Mouse (Mus musculus): ENCODE measurements around the gene Shank2. TPM values are rescaled to one million over a fixed set of nuclear protein-coding genes. Genes with fewer than 3 reads are reported as not detected.

The Shank2 gene
- polyA plus RNA-seq, 1 experiment from 2014 or later: 9.7 TPM

GRCm38 (mm10) chr7:144207100-144207499, 205.4 kb downstream of the Shank2 start:
- ATAC-seq: no peak
- Histone ChIP-seq H3K4me3 (replicated peaks; ENCODE audit: low read length) (no peak overlapping the region), H3K27me3 (replicated peaks; ENCODE audit: control insufficient read depth, insufficient read depth, low read length) (no peaks in the 10 kb centered on the region), H3K9me3 (ENCODE audit: control insufficient read depth, low read length) (no peaks in the 10 kb centered on the region), H3K27ac (ENCODE audit: low read length) (no peak overlapping the region), H3K36me3 (ENCODE audit: control insufficient read depth, insufficient read depth) (no peaks in the 10 kb centered on the region), H3K9ac (replicated peaks; ENCODE audit: low read depth, low read length) (no peak overlapping the region), H3K4me1 (replicated peaks; ENCODE audit: control insufficient read depth, insufficient read depth, low read length) (peaks cover 14% of the 10 kb centered on the region), H3K4me2 (ENCODE audit: low read length) (no peak overlapping the region)
- WGBS: 79% methylated on average over 6 of the region's 6 CpGs

- Histone ChIP-seq H3K9me3 (ENCODE audit: control insufficient read depth, low read length) (no peaks in the 10 kb centered on the region), H3K9ac (replicated peaks; ENCODE audit: low read depth, low read length) (no peak overlapping the region), H3K36me3 (ENCODE audit: control insufficient read depth, insufficient read depth) (no peaks in the 10 kb centered on the region), H3K27me3 (replicated peaks; ENCODE audit: control insufficient read depth, insufficient read depth, low read length) (no peaks in the 10 kb centered on the region), H3K4me1 (replicated peaks; ENCODE audit: control insufficient read depth, insufficient read depth, low read length) (peaks cover 14% of the 10 kb centered on the region), H3K4me2 (ENCODE audit: low read length) (no peak overlapping the region), H3K27ac (ENCODE audit: low read length) (no peak overlapping the region), H3K4me3 (replicated peaks; ENCODE audit: low read length) (no peak overlapping the region)
- ATAC-seq: no peak
- 20% methylated on average over 7 of the region's 7 CpGs for WGBS
Observed at GRCm38 (mm10) chr7:144207849-144208248, 206.1 kb downstream of the Shank2 start.

- Histone ChIP-seq H3K4me2 (ENCODE audit: low read length) (no peak overlapping the region), H3K4me1 (replicated peaks; ENCODE audit: control insufficient read depth, insufficient read depth, low read length) (peaks cover 14% of the 10 kb centered on the region), H3K36me3 (ENCODE audit: control insufficient read depth, insufficient read depth) (no peaks in the 10 kb centered on the region), H3K27me3 (replicated peaks; ENCODE audit: control insufficient read depth, insufficient read depth, low read length) (no peaks in the 10 kb centered on the region), H3K9ac (replicated peaks; ENCODE audit: low read depth, low read length) (no peak overlapping the region), H3K9me3 (ENCODE audit: control insufficient read depth, low read length) (no peaks in the 10 kb centered on the region), H3K4me3 (replicated peaks; ENCODE audit: low read length) (no peak overlapping the region), H3K27ac (ENCODE audit: low read length) (no peak overlapping the region)
- no peak for ATAC-seq
- WGBS: 67% methylated on average over 1 of the region's 1 CpGs
Observed at GRCm38 (mm10) chr7:144208628-144209027, 206.9 kb downstream of the Shank2 start.

- H3K4me1 ChIP-seq (replicated peaks; ENCODE audit: control insufficient read depth, insufficient read depth, low read length): peaks cover 4% of the 10 kb centered on the region; the same call in 1 of the 2 replicates
- no peaks in the 10 kb centered on the region for H3K27me3 ChIP-seq (replicated peaks; ENCODE audit: control insufficient read depth, insufficient read depth, low read length)
- peak overlapping the region; percentile 31; the same call in 1 of the 2 replicates for H3K27ac ChIP-seq (ENCODE audit: low read length)
- 64% methylated on average over 9 of the region's 9 CpGs for WGBS
- no peaks in the 10 kb centered on the region for H3K36me3 ChIP-seq (ENCODE audit: control insufficient read depth, insufficient read depth)
- no peak overlapping the region for H3K9ac ChIP-seq (replicated peaks; ENCODE audit: low read depth, low read length)
- ATAC-seq: no peak
- H3K4me2 ChIP-seq (ENCODE audit: low read length): no peak overlapping the region
- H3K4me3 ChIP-seq (replicated peaks; ENCODE audit: low read length): no peak overlapping the region
- no peaks in the 10 kb centered on the region for H3K9me3 ChIP-seq (ENCODE audit: control insufficient read depth, low read length)
Observed at GRCm38 (mm10) chr7:144210526-144210925, 208.8 kb downstream of the Shank2 start.

GRCm38 (mm10) chr7:144212694-144213093, 211.0 kb downstream of the Shank2 start:
- Histone ChIP-seq H3K4me1 (replicated peaks; ENCODE audit: control insufficient read depth, insufficient read depth, low read length) (peaks cover 4% of the 10 kb centered on the region; the same call in 1 of the 2 replicates), H3K36me3 (ENCODE audit: control insufficient read depth, insufficient read depth) (no peaks in the 10 kb centered on the region), H3K27me3 (replicated peaks; ENCODE audit: control insufficient read depth, insufficient read depth, low read length) (no peaks in the 10 kb centered on the region), H3K4me2 (ENCODE audit: low read length) (no peak overlapping the region), H3K27ac (ENCODE audit: low read length) (no peak overlapping the region), H3K4me3 (replicated peaks; ENCODE audit: low read length) (no peak overlapping the region), H3K9ac (replicated peaks; ENCODE audit: low read depth, low read length) (no peak overlapping the region), H3K9me3 (ENCODE audit: control insufficient read depth, low read length) (no peaks in the 10 kb centered on the region)
- no peak for ATAC-seq

GRCm38 (mm10) chr7:144217192-144217591, 215.5 kb downstream of the Shank2 start:
- Histone ChIP-seq H3K27me3 (replicated peaks; ENCODE audit: control insufficient read depth, insufficient read depth, low read length) (no peaks in the 10 kb centered on the region), H3K9ac (replicated peaks; ENCODE audit: low read depth, low read length) (no peak overlapping the region), H3K4me3 (replicated peaks; ENCODE audit: low read length) (no peak overlapping the region), H3K4me1 (replicated peaks; ENCODE audit: control insufficient read depth, insufficient read depth, low read length) (no peaks in the 10 kb centered on the region), H3K36me3 (ENCODE audit: control insufficient read depth, insufficient read depth) (no peaks in the 10 kb centered on the region), H3K4me2 (ENCODE audit: low read length) (no peak overlapping the region), H3K9me3 (ENCODE audit: control insufficient read depth, low read length) (no peaks in the 10 kb centered on the region), H3K27ac (ENCODE audit: low read length) (no peak overlapping the region)
- peak; percentile 72; the same call in 1 of the 2 replicates for ATAC-seq
- WGBS: 5% methylated on average over 3 of the region's 3 CpGs

GRCm38 (mm10) chr7:144228683-144229082, 227.0 kb downstream of the Shank2 start:
- Histone ChIP-seq H3K36me3 (ENCODE audit: control insufficient read depth, insufficient read depth) (no peaks in the 10 kb centered on the region), H3K4me2 (ENCODE audit: low read length) (no peak overlapping the region), H3K27me3 (replicated peaks; ENCODE audit: control insufficient read depth, insufficient read depth, low read length) (no peaks in the 10 kb centered on the region), H3K27ac (ENCODE audit: low read length) (no peak overlapping the region), H3K9me3 (ENCODE audit: control insufficient read depth, low read length) (no peaks in the 10 kb centered on the region), H3K9ac (replicated peaks; ENCODE audit: low read depth, low read length) (no peak overlapping the region), H3K4me1 (replicated peaks; ENCODE audit: control insufficient read depth, insufficient read depth, low read length) (peaks cover 16% of the 10 kb centered on the region), H3K4me3 (replicated peaks; ENCODE audit: low read length) (no peak overlapping the region)
- ATAC-seq: no peak
- WGBS: 84% methylated on average over 5 of the region's 5 CpGs

GRCm38 (mm10) chr7:144229421-144229820, 227.7 kb downstream of the Shank2 start:
- WGBS: 31% methylated on average over 1 of the region's 1 CpGs
- Histone ChIP-seq H3K27me3 (replicated peaks; ENCODE audit: control insufficient read depth, insufficient read depth, low read length) (no peaks in the 10 kb centered on the region), H3K4me2 (ENCODE audit: low read length) (no peak overlapping the region), H3K9ac (replicated peaks; ENCODE audit: low read depth, low read length) (no peak overlapping the region), H3K9me3 (ENCODE audit: control insufficient read depth, low read length) (no peaks in the 10 kb centered on the region), H3K4me3 (replicated peaks; ENCODE audit: low read length) (no peak overlapping the region), H3K4me1 (replicated peaks; ENCODE audit: control insufficient read depth, insufficient read depth, low read length) (peaks cover 16% of the 10 kb centered on the region), H3K27ac (ENCODE audit: low read length) (no peak overlapping the region), H3K36me3 (ENCODE audit: control insufficient read depth, insufficient read depth) (no peaks in the 10 kb centered on the region)
- no peak for ATAC-seq

- Histone ChIP-seq H3K36me3 (ENCODE audit: control insufficient read depth, insufficient read depth) (no peaks in the 10 kb centered on the region), H3K4me3 (replicated peaks; ENCODE audit: low read length) (no peak overlapping the region), H3K9me3 (ENCODE audit: control insufficient read depth, low read length) (no peaks in the 10 kb centered on the region), H3K4me2 (ENCODE audit: low read length) (no peak overlapping the region), H3K27me3 (replicated peaks; ENCODE audit: control insufficient read depth, insufficient read depth, low read length) (no peaks in the 10 kb centered on the region), H3K9ac (replicated peaks; ENCODE audit: low read depth, low read length) (no peak overlapping the region), H3K27ac (ENCODE audit: low read length) (no peak overlapping the region), H3K4me1 (replicated peaks; ENCODE audit: control insufficient read depth, insufficient read depth, low read length) (peaks cover 16% of the 10 kb centered on the region)
- ATAC-seq: peak; percentile 63
- WGBS: 35% methylated on average over 5 of the region's 5 CpGs
Observed at GRCm38 (mm10) chr7:144232132-144232706, 230.5 kb downstream of the Shank2 start.

GRCm38 (mm10) chr7:144233479-144233878, 231.8 kb downstream of the Shank2 start:
- H3K4me1 ChIP-seq (replicated peaks; ENCODE audit: control insufficient read depth, insufficient read depth, low read length): peaks cover 27% of the 10 kb centered on the region
- no peak overlapping the region for H3K27ac ChIP-seq (ENCODE audit: low read length)
- no peaks in the 10 kb centered on the region for H3K9me3 ChIP-seq (ENCODE audit: control insufficient read depth, low read length)
- 89% methylated on average over 8 of the region's 8 CpGs for WGBS
- H3K27me3 ChIP-seq (replicated peaks; ENCODE audit: control insufficient read depth, insufficient read depth, low read length): no peaks in the 10 kb centered on the region
- H3K9ac ChIP-seq (replicated peaks; ENCODE audit: low read depth, low read length): no peak overlapping the region
- no peak overlapping the region for H3K4me3 ChIP-seq (replicated peaks; ENCODE audit: low read length)
- ATAC-seq: no peak
- no peaks in the 10 kb centered on the region for H3K36me3 ChIP-seq (ENCODE audit: control insufficient read depth, insufficient read depth)
- no peak overlapping the region for H3K4me2 ChIP-seq (ENCODE audit: low read length)
